Mouse (Mus musculus) spleen, postnatal 36 days (tissue): ENCODE results near the gene Lrp4.
A peak's percentile ranks its signal among the peaks of the same experiment; 100 is the strongest.

ENCODE experiments used
- DNase-seq, 2 experiments: peaks; one replicate each; pipeline ENCODE4 v3.0.0; 2022; ENCODE audit warnings: low spot score in 2 of 2, mixed read lengths in 1 of 2

Gene Lrp4

DNA sequence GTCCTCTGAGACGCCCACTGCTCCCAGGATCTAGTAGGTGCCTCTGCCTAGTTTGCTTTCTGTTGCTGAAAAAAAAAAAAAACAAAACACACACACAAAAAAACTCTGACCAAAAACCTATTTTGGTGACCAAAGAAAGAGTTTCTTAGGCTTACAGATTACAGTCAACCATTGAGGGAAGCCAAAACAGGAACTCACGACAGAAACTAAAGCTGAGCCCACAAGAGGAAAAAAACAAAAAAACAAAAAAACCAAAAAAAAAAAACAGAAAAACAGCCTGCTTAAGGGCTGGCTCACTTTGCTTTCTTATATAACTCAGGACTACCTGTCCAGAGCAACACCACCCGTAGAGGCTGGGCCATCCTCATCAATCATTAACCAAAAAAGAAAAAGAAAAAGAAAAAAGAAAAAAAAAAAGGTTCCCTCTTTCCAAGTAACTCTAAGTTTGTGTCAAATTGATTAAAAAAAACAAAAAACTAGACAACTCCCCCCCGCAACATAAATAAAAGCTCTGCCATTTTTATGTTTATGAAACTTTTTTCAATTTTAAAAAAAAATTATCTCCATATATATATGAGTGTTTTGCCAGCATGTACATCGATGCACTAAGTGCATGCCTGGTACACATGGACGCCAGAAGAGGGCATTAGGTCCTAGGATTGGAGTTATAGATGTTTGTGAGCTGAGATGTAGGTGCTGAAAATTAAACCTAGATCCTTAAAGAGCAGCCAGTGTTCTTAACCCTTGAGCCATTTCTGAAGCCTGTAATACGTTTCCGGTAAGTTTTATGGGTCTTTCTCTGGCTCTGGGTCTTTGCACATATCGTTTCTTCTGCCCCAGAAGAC lies 3.9 kb upstream of the Lrp4 start:
- no peak for DNase-seq

GRCm38 (mm10) chr2:91454434-91454833 lies 2.9 kb upstream of the Lrp4 start:
- DNase-seq, result no peak

DNA sequence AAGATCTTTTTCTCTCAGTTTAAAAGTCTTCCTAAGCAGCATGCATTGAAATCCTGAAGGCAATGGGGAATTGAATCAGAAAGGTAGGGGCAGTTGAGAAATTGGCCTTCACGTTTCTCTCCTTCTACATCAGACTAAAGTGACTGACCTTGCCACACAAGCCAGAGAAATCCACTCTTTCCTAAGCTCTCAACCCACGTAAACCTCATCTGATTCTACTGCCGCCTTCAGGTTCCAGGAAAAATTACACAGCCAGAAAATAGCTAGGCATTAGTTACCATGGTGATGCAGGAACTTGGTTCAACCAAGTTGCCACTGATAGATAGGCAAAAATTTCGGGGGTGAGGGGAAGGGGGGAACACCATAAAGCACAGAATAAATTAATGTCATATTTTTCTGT lies 1.5 kb upstream of the Lrp4 start:
- DNase-seq, result no peak

DNA sequence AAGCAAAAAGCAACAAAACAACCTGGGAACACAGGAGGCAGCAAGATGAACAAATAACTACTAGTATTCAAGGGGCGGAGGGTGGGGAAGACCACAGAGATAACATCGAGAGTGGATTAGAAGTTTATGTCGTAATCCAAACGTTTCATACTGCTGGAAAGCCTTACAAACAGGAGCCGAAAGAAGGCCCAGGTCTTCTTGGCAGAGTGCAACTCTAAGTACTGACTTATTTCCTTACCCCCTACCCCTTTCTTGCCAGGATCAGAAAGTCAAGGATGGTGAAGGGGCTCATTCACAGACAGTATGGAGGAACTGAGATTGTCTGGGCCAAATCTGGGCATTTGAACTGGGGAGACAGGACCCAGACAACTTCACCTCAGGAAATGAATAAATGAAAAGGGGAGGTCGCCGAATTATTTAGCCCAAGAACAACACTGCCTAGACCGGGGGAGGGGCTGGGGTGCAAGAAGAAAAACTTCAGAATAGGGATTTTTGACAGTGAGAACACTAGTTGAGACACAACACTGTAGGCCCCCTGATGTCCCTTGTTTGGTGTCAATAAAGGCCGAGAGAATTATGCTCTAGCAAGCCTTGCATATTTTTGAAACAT lies 715 bp upstream of the Lrp4 start:
- no peak for DNase-seq

- DNase-seq, result no peak
Observed at GRCm38 (mm10) chr2:91457656-91458251, 443 bp downstream of the Lrp4 start.

DNA sequence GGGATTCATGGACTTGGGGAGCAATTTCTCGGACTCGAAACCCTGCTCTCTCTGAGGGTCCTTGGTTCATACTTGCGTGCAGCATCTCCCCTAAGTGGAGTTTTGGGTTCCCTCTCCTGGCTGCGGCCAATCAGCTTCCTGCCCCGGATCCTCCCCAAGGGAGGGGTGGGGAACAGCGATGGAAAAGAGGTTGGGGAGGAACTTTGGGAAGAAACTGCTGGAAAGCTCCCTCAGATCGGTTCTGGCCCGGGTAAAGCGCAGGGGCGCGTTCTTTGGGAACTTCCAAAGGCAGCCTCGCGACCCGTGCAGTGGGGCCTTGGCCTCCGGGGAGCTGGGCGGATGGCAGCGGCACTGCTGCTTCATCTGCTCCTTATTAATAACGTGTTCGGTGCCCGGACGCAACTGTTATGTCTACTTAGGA lies 951 bp downstream of the Lrp4 start:
- DNase-seq, result no peak

DNA sequence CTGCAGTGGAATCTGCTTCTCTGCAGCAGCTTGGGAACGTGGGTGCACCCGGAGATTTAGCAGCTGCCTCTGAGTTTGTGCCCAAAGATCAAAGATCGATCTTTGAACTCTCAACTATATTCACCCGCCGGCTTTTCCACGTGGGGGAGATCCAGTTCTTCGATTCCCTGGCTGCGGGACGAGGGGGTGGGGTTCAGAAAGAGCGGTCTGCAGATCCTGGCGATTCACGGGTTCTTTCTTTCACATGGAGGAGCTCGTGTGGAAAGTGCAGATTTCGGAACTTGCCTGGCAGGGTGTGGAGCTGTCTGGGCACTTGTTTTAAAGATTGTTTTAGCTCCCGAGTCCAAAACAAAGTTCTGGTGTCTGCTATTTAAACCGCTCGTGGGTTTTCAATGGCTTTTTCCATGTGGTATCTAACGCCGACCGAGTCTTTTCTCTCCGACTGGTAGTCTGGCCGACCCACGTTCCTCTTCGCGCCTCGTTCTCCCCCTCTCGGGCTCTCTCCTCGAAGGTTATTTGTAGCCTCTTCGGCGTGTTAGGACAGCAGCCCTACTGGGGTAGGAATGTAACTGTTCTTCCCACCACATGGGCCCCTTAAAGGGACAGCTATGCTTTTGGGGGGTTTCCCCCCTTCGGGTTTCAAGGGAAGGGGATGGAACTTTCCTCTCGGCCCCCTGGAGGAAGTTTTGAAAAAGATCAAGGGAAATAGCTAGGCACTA lies 1.5 kb downstream of the Lrp4 start:
- no peak for DNase-seq

DNA sequence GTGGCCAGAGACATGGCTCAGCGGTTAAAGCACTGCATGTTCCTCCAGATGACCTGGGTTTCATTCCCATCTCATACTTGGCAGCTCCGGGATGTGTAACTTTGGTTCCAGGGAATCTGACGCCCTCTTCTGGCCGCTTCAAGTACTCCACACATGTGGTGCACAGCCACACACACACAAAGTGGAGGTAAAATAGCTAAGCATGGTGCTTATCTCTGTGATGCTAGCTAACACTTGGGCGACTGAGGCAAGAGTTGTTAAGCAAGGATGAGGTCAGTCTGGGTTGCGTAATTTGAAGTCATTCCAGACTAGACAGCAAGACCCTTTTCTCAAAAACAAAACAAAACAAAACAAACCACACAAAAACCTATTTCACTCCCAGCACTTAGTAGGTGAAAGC lies 2.8 kb downstream of the Lrp4 start:
- DNase-seq, result no peak

- no peak for DNase-seq
Observed at GRCm38 (mm10) chr2:91460771-91461170, 3.5 kb downstream of the Lrp4 start.

DNA sequence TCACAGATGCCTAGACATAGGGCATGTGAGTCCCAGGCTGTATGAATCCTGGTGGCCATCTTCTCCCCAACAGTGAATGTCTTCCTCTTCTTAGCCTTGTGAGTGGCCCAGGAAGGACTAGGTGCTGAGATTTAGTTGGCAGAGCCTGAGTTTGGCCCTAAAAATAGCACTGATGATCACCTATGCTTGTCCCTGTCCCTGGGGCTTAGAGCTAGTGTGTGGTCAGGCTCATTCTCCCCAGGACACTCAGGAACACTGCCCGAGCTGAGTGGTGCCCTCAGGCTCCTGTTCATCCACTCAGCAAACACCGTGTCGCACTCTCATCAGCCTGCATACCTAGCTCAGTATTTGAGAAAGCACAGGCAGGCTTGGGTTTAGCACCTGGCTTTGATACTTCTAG lies 4.0 kb downstream of the Lrp4 start:
- DNase-seq, result no peak

DNA sequence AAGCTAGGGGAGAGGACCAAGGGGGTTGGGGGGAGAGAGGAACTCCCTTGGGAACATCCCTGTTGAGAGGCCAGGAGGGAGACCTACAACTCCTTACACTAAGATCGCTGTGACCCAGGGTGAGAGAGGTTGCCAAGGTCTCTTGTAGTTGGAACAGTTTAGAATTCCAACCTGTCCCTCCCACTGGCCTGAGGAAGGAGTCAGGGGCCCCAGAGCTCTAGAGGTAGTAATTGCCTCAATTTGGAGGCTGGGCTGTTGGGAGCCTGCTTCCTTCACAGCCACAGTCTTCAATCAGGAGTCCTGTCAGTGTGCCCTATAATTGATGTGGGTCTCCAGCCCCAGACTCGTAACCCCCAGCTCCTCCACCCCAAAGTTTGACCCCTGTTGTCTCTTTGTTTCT lies 4.9 kb downstream of the Lrp4 start:
- no peak for DNase-seq

GRCm38 (mm10) chr2:91462681-91463080 lies 5.4 kb downstream of the Lrp4 start:
- no peak for DNase-seq

DNA sequence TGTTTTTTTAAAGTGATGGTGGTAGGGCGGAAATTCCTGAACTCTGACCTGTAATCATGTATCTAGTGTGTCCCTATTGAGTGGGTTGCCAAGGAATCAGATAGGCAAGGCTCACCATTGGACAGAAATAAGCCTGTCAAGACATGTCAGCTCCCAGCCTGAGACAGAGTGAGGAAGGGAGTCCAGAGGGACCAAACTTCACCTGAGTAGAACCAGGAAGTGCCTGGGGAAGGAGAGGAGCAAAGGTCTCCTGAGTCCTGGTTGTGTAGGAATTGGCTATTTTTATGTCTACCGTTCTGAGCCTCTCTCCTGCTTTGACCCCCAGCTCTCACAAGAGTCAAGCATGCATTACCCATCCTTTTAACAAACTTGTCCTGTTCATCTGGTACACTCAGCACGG lies 8.6 kb downstream of the Lrp4 start:
- DNase-seq, result no peak

DNA sequence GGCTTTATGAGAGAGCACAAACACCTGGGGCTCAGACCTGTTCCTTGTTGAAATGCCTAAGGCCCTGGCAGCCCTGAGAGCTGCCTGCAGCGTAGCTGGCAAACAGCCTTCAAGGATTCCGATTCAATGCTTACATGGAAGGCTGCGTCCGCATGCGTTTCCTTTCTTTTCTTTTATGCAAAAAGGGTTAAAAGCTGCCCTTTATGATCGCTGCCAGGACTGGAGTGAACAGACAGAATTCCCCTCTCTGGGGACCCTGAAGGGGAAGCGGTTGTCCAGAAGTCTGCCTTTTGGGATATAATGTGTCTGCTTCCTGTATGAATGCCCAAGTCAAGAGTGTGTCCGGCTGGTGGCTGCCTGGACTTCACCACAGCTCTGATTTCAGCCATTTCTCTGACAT lies 10.3 kb downstream of the Lrp4 start:
- no peak for DNase-seq

DNA sequence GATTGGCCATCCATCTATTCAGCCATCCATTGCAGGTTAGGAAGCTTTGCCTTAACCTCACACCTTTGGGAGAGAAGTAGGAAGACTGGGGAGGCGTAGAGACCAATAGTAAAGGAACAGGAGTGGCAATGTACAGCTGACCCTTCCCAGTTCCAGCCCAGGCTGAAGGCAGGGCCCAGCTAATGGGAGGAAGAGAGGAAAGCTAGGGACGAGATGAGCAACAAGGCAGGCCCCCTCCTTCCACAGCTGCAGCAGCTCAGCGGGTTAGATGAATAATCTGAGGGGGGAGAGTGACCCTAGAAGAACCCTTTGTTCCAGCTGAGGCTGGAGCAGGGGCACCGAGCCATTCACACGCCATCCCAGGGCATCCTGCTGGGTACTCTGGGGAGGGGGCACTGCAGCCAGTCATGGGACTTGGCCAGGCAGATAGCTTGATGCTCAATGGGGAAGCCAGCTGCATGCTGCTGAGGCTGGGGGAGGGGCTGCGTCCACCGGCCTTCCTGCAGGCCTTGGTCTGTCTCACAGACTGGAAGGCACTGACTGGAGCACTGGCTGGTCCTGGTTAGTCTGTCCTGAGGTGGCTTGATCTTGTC lies 12.8 kb downstream of the Lrp4 start:
- DNase-seq, result no peak

DNA sequence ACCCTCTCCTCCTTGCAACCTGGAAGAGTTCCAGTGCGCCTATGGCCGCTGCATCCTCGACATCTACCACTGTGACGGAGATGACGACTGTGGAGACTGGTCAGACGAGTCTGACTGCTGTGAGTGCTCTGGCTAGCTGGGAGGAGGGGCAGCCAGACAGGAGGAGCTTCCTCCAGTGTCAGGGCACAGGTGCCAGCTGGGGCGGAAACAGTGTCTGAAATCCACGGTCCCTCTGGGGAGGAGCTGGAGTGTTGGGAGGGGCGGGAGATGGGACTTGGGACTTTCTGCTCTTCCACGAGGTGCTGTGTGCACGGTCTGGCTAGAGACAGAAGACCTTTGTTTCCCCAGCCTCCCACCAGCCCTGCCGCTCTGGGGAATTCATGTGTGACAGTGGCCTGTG lies 17.0 kb downstream of the Lrp4 start:
- DNase-seq, result no peak

GRCm38 (mm10) chr2:91475791-91476190 lies 18.5 kb downstream of the Lrp4 start:
- no peak for DNase-seq

DNA sequence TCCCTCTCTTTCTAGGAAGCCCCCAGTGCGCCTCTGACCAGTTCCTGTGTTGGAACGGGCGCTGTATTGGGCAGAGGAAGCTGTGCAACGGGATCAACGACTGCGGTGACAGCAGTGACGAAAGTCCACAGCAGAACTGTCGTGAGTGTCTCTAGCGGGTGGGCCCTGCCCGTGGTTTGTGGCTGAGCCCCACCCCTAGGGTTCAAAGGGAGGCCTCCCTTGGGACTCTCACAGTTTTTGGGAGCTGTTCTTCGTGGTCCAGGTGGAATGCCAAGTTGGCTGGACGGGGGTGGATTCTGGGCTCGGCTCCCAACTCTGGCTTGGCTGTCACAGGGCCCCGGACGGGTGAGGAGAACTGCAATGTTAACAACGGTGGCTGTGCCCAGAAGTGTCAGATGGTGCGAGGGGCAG lies 18.9 kb downstream of the Lrp4 start:
- no peak for DNase-seq

DNA sequence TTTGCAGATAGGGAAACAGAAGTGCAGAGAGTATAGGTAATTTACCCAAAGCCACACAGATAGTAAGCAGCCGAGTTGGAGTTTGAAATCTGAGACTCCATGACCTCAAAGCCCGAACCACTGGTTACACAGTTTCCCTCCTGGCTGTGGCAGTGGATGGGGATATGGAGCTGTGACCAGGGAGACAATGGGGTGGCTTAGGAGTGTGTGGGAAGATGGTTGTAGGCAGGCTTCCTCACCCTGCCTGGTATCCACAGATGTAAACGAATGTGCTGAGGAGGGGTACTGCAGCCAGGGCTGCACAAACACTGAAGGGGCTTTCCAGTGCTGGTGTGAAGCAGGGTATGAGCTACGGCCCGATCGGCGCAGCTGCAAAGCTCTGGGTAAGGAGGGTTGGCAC lies 19.5 kb downstream of the Lrp4 start:
- no peak for DNase-seq

DNA sequence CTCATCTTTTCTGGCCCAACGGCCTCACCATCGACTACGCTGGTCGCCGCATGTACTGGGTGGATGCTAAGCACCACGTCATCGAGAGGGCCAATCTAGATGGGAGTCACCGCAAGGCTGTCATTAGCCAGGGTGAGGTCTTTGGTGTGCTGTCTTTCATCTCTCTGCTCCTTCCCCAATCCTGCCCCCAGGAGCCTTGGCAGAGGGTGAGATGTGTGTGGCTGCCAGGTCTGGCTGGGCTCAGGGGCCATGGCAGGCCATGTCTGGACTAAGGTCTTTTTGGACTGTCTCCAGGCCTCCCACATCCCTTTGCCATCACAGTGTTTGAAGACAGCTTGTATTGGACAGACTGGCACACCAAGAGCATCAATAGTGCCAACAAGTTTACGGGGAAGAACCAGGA lies 23.1 kb downstream of the Lrp4 start:
- DNase-seq, result no peak

GRCm38 (mm10) chr2:91480805-91481514 lies 23.6 kb downstream of the Lrp4 start:
- peak in 1 of 2 experiments; percentile 25 for DNase-seq
